Mouse (Mus musculus) testis, adult 2 months (tissue): Measurements from ENCODE around the gene Spg7.

Experiments
- CTCF ChIP-seq: fragments of 200-500 bp; IDR thresholded peaks from 2 replicates; pipeline ENCODE4 v1.5.1; 2012; ENCODE audit warnings: low read depth, mild to moderate bottlenecking, inconsistent platforms, low read length, moderate library complexity; ENCODE audit not compliant: control insufficient read depth, insufficient read depth, insufficient replicate concordance
- POLR2A ChIP-seq: fragments of 200-500 bp; IDR thresholded peaks from 2 replicates; pipeline ENCODE4 v1.6.1; 2012; ENCODE audit warnings: low read depth, mild to moderate bottlenecking, inconsistent platforms, low read length, moderate library complexity; ENCODE audit not compliant: control insufficient read depth

DNA sequence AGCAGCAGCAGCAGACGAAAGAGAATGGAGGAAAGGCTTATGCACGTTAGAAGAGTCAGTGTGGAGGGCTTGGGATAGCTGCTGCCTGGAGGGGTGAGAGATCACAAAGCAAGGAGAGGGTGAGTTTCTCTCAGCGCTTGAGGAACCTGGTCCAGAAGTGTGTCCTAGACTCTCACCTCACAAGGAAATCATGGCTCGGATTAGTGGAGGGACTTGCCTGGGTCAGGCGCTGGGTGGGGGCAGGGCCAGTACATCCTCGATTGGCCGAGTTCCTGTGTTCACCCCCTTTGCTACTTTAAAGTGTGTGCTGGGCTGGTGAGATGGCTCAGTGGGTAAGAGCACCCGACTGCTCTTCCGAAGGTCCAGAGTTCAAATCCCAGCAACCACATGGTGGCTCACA is 73.1 kb downstream of the Spg7 start:
- TF ChIP-seq POLR2A (no peak), CTCF (no peak)
